Mouse (Mus musculus): Measurements from ENCODE around the gene Ifi206.

Gene Ifi206

GRCm38 (mm10) chr1:173418516-173418915, 72.3 kb downstream of the Ifi206 start:
- DNase-seq, result no peak
